Mouse (Mus musculus): ENCODE results near the gene Rab22a.
"Not testable (repeated sequence)": the region's sequence is repeated elsewhere in the genome, so short reads cannot be mapped to it uniquely, and the experiment has no call there.

Gene Rab22a

GRCm38 (mm10) chr2:173666876-173667275 lies 7.3 kb downstream of the Rab22a start:
- no peak for DNase-seq (ENCODE audit: low read depth, low spot score)

DNA sequence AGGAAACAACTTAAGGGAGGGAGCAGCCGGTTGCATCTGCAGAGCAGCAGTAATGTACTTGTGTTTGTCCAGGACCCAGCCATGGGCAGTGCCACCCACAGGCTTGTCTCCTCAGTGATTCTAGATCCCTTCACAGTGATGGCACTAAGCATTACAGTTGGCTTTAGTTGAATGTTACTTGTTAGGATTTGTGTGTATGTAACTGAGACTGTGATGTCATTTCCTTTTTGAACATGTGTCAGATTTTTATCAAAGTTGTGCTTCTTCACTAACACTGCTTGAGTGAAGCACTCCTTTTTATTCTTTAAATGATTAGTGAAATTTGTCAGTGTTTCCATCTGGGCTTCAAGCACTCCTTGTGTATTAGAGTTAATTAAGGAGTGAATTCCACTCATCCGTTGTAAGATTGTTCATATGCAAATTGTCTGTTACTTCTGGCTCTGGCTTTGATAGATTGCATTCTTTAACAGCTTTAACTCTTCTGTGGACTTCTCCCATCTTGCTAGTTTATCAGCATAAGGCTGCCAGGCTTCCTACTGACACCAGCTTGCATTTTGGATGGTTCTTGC lies 12.9 kb downstream of the Rab22a start:
- peak; percentile 23 for DNase-seq (ENCODE audit: low read depth, low spot score)

DNA sequence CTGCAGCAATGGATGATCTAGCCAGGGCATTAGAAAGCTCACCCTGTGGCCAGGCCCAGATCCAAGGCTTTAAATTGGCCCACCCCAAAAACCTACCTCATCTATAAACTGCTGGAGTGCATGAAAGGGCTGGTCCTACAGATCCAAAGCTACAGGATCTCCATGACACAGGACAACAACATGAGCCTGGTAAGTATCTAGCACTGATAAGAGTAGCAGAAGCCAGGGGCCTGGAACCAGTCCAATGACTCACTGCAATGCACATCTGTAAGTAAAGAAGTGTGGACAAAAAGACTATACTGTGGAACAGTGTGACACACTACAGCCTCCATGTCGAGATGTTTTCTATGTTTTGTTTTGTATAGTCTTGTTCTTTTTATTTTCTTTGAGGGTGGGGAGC lies 13.9 kb downstream of the Rab22a start:
- DNase-seq (ENCODE audit: low read depth, low spot score) = no peak

- no peak for DNase-seq (ENCODE audit: low read depth, low spot score)
Observed at GRCm38 (mm10) chr2:173678593-173678992, 19.0 kb downstream of the Rab22a start.

GRCm38 (mm10) chr2:173679217-173679616 lies 19.7 kb downstream of the Rab22a start:
- DNase-seq (ENCODE audit: low read depth, low spot score) = peak; percentile 77

- DNase-seq (ENCODE audit: low read depth, low spot score) = no peak
Observed at GRCm38 (mm10) chr2:173680153-173680552, 20.6 kb downstream of the Rab22a start.

- DNase-seq (ENCODE audit: low read depth, low spot score) = no peak
Observed at GRCm38 (mm10) chr2:173682773-173683172, 23.2 kb downstream of the Rab22a start.

DNA sequence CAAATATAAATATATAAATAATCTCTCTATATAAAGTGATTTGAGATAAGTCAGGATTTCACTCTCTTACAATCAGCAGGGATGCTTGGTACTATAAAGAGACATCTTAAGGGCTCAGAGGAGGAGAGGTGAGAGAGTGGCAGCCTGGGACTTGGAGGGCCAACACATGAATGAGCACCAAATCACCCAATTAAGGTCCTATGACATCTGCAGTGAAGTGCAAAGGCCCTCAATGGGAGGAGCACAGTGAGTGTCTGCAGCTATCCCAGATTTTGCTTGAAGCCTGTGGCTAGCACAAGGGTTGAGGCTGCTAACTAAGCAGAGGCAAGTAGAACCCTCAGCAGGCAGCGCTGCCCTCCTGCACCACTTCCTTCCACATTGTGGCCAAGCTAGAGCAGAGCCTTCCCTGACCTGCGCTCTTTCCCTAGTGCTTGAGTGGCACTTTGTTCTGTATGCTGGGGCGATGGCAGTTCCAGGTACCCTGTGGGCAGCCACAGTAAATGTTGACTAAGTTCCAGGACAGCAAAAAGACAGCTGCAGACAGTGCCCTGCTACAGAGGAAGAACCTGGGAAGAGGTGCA lies 26.3 kb downstream of the Rab22a start:
- no peak for DNase-seq (ENCODE audit: low read depth, low spot score)

DNA sequence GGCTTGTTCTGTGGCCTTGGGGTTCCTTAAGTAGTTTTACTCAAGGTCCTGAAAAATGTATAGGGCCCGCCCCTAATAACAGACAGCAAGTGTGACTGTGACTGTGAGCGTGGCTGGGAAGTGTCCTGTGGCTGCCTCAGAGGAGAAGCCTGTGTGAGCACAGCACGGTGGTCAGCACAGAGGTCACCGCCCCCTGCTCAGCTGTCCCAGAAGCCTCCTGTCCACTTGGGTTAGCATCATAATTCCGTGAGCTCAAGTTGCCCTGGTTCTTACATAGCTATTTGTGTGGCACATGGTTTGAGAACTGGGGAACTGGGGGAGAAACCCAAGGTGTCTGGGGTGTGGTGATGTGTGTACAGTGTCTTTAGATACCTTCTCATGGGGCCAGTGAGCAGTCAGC lies 27.8 kb downstream of the Rab22a start:
- no peak for DNase-seq (ENCODE audit: low read depth, low spot score)

GRCm38 (mm10) chr2:173689835-173690234 lies 30.3 kb downstream of the Rab22a start:
- DNase-seq (ENCODE audit: low read depth, low spot score) = no peak

- DNase-seq (ENCODE audit: low read depth, low spot score) = no peak
Observed at GRCm38 (mm10) chr2:173691748-173692147, 32.2 kb downstream of the Rab22a start.

DNA sequence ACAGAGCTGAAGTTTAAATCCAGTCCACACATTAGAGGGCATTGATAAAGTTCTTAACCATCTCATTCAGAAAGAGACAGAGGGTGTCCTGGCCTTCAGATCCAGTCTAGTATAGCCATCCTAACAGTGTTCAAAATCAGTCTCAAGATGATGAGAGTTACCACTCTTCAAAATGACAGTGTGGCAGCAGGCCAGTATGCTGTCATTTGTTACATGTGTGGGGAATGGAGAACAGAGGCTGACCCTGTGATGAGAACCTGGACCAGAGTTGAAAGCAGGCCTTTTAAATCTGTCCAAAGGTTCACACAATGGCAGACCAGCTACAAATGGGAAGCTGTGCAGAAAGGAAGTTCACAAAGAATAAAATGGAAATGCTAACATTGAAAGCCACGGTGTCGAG lies 33.1 kb downstream of the Rab22a start:
- no peak for DNase-seq (ENCODE audit: low read depth, low spot score)

GRCm38 (mm10) chr2:173698850-173699249 lies 39.3 kb downstream of the Rab22a start:
- DNase-seq (ENCODE audit: low read depth, low spot score) = no peak

- DNase-seq (ENCODE audit: low read depth, low spot score) = no peak
Observed at GRCm38 (mm10) chr2:173702096-173702866, 42.7 kb downstream of the Rab22a start.

GRCm38 (mm10) chr2:173702867-173703237 lies 43.3 kb downstream of the Rab22a start:
- no peak for DNase-seq (ENCODE audit: low read depth, low spot score)

DNA sequence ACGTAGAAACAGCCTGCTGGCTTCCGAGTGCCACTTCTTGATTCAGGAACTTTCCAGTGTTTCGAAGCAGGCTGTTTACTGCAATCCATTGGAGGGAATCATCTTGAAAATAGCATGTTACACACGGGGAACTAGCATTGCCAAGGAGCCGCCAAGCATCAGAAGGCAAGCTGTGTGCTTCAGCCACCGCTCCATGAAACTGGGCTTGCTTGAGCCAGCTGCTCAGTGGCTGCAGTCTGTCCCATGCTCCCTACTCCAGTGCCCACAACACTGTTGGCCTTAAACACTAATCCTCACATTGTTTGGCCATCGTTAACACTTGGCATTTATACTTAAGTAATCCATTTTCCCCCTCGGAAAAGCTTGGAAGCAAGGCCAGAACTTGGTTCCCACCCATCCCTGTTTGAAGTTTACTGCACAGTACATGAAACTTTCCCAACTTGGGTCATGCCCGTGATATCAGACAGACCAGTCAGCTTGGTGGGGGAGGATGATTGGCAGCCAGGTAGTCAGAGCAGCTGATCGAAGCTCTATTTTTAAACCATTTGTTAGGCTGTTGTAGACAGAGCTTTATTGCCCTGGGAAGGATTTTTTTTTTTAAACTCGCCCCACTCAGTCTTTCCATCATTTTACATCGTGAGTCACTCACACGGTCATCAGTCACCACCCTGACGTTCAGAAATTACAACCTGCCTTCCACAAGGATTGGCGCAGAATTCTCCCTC lies 46.4 kb downstream of the Rab22a start:
- DNase-seq (ENCODE audit: low read depth, low spot score) = no peak

DNA sequence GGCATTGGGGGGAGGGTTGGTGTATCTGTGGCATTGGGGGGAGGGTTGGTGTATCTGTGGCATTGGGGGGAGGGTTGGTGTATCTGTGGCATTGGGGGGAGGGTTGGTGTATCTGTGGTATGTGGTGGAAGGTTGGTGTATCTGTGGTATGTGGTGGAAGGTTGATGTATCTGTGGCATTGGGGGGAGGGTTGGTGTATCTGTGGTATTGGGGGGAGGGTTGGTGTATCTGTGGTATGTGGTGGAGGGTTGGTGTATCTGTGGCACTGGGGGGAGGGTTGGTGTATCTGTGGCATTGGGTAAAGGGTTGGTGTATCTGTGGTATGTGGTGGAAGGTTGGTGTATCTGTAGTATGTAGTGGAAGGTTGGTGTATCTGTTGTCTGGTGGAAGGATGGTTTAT lies 48.1 kb downstream of the Rab22a start:
- DNase-seq (ENCODE audit: low read depth, low spot score) = not testable (repeated sequence)

GRCm38 (mm10) chr2:173710193-173710592 lies 50.6 kb downstream of the Rab22a start:
- DNase-seq (ENCODE audit: low read depth, low spot score) = no peak

- no peak for DNase-seq (ENCODE audit: low read depth, low spot score)
Observed at GRCm38 (mm10) chr2:173712656-173713055, 53.1 kb downstream of the Rab22a start.

GRCm38 (mm10) chr2:173713241-173713640 lies 53.7 kb downstream of the Rab22a start:
- no peak for DNase-seq (ENCODE audit: low read depth, low spot score)

- no peak for DNase-seq (ENCODE audit: low read depth, low spot score)
Observed at GRCm38 (mm10) chr2:173714620-173715218, 55.2 kb downstream of the Rab22a start.

DNA sequence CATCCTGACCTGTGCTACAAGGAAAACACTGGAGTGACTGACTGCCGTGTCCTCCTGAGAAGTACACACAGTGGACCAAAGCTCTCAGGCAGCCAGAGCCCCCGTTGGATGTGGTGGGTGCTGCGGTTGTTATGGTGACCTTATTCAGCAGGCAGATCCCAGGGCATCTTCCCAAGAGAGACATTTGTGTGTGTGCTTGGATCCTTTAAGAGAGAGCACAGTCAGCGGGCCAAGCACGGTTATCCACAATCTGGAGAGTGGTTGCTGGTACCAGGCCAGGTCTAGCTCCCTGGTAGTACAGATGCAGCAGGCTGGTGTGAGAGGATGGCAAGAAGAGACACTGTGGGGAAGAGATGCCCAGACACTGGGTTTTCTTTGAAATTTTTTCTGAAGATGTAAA lies 57.4 kb downstream of the Rab22a start:
- DNase-seq (ENCODE audit: low read depth, low spot score) = no peak
